Mouse (Mus musculus): ENCODE results near the gene Btbd2. TPM values are rescaled to one million over a fixed set of nuclear protein-coding genes. Genes with fewer than 3 reads are reported as not detected.

Btbd2 gene
- total RNA-seq, 2 experiments from 2014 or later = 42.2 to 42.4 TPM

DNA sequence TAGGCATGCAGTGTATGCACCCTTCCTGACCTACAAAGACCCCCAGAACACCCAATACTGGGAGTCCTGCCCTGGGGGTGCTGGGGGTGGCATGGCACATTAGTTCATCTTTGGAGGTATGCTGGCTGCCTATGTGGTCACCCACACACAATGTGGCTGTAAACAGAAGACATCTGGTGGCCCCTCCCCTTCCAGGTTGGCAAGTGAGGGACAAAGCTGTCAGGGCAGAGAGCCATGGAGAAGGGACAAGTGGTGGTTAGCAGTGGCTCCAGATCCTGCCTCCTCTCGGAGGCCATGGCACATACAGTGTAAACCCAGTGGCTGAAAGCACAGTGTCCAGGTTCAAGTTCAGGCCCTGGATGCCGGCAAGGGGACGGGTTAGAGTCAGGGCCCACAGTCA lies 29.7 kb upstream of the Btbd2 start:
- no peak for DNase-seq

DNA sequence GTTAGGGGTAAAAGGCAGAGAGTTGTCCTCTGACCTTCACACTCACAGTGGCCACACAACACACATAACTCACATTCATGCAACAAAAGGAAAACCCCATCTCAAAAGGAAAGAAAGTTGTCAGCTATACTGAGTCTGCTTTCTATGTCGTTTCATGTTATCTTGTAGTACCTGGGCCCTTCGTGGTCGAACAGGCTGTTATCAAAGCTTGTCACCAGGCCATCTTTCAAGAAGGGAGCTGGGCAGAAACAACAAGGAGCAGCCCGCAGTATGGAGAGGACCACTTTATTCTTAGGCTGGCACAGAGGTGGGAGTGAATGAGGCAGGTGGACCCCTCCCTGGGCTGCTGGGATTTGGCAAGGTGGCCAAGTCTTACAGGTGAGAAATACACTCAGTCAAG lies 28.1 kb upstream of the Btbd2 start:
- DNase-seq = no peak

DNA sequence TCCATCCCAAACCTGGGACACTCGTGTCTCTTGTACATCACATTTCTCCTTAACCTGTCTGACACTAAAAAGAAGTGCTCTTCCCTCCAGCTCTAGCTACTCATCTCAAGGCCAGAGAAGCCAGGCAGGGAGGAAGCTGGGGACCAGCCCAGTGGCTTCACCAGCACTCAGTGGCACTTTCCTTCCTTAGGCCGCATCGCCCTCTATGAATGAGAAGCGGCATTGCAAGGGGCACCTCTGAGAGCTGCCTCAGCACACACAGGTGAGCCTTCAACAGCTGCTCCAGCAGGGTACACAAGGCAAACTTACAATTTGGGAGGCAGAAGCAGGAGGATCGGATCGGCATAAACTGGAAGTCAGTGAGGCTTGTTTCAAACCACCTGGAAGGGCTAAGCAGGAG lies 27.3 kb upstream of the Btbd2 start:
- peak; percentile 80 for DNase-seq

GRCm38 (mm10) chr10:80683647-80684046 lies 26.8 kb upstream of the Btbd2 start:
- no peak for DNase-seq

DNA sequence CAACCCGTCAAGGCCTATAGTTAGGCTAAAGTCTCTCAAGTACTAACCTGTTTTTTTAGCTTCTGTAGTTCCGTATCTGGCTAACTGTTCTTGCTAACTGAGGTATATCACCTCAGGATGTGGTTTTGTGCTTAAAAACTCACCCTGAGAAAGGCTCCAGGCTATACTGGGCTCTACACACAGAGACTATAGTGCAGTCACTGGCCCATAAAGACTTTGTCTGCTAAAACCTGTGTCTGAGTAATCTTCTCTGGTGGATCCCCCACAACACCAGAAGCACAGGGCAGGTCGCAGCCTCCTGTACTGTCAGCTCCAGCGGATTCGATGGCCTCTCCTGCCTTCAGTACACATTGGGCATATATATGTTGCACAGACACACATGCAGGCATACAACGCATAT lies 25.1 kb upstream of the Btbd2 start:
- DNase-seq = no peak

GRCm38 (mm10) chr10:80680260-80680696 lies 23.4 kb upstream of the Btbd2 start:
- no peak for DNase-seq

GRCm38 (mm10) chr10:80679556-80680259 lies 22.8 kb upstream of the Btbd2 start:
- no peak for DNase-seq

DNA sequence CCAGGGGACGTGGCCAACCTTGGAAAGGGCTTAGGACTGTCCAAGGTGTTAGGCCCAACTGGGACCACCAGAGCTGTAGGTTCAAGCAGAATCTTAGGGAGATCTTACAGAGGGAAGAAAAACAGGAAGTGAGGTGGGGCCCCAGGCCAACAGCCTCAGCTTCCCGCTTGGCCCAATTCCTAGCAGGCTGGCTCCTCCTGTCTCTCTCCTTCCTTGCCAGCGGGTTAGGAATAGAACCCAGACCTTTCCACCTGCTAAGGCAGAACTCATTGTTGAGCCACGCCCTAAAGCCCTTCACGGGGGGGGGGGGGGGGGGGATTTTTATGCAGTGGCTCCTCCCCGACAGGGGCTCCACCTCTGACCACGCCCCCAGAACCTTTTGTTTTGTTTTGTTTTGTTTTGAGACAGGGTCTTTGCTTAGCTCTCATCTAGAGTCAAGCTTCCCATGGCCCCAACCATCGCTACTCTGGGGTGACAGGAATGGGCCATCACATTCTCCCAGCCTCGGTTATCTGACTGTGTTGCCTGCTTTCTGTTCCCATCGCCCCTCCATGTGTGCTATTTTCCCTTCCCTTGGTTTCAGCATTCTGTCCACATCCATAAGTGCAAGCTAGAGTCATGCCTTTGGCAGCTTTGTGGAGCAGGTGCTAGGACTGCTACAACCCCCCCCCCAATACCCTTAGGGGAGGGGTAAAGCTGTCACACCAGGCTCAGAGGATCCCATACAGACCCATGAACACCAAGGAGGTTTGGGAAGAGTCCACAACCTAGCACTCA lies 21.9 kb upstream of the Btbd2 start:
- DNase-seq = no peak

- peak; percentile 97 for DNase-seq
These were observed 21.1 kb upstream of the Btbd2 start, which contains the start of gene Mknk2 for GRCm38 (mm10) chr10:80677942-80678436. Gene Mknk2 (minus strand): TSS chr10:80678112.

GRCm38 (mm10) chr10:80677128-80677875 lies 20.4 kb upstream of the Btbd2 start:
- DNase-seq = no peak

DNA sequence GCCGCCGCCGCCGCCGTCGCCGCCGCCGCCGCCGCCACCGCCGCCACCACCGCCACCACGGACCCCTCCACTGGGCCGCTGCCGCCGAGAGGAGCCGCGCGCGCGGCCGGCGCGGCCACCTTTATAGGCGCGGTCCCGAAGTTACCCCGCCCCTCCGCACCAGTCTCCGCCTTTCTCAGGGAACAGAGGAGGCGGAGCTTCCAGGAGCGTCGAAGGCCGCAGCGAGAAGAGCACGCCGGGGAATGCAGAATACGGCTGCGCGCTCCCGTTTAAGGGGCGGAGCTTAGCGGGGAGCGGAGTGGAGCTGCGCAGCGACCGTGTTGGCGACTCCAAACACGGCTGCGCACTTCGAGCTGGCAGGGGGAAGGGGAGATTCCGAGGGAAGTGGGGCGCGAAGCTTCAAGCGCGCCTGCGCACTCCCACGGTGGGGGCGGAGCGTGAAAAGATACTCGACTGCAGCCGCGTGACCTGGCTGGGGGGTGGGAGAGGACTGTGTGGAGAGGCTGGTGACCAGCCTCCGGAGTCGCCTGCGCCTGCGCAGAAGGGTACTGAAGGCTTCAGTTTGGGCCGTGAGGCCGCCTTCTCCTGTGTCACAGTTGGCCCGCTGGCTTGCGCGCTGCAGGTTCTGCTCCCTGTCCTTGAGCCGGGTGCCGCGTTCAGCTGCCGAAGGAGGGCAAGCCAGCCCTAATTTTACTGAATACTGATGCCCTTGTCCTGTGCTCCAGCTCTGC lies 19.5 kb upstream of the Btbd2 start:
- DNase-seq = peak; percentile 100

DNA sequence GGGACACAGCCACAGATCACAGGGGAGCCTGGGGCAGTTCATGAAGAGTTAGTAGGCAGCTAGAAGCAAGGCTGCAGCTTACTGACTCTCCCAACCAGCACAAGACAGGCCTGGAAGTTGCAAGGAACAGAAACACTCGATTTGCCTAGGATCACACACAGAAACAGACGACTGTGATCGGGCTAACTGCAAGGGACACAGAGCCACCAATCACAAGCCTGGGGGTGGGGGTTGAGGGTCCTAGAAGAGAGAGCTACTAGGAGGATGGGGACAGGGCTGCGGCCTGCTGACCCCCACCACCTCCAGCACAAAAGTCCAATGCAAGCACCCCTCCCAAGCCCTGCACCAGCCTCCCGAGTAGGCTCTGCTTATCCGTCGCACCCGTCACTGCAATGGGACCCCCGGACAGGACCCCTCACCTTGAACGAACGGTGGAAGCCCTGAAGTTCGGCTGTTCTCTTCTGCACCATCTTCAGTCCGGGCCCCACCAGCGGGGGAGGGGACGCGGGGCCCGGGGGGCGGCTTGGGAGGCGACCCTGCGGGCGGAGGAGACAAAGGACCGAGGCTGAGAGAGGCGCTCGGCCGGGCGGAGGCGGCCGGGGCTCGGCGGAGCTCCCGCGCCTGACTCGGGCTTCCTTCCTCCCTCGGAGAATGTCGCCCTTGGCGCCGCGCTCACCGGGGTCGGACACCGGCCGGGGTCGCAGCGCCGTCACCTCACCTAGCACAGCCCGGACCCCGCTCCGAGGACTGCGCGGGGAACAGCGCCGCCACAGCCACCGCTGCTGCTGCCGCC lies 18.7 kb upstream of the Btbd2 start:
- no peak for DNase-seq

- no peak for DNase-seq
These were observed 18.1 kb upstream of the Btbd2 start for GRCm38 (mm10) chr10:80674851-80675404.

DNA sequence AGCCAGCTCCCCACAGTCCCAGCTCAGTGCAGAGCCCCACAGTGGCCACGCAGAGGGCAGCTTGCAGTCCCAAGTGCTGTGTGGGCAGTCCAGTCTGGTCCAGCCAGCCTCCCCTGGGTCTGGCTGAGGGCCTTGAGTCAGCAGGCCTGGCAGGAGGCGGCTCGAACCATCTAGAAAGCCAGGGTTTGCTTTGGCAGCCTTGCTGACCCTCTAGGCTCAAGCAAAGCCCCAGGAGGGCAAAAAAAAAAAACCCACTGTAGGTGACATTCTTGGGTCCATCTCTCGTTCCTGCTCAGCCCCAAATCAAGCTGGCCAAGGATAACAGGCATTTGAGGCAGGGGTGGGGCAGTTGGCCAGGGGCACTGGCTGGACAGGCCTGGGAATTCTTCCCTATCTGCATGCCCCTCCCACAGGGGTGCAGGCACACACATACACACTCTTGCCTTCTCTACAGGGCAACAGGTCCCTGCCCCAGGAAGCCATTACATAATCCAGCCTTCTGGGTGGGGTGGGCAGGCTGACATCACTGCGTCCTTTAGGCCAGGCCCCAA lies 17.4 kb upstream of the Btbd2 start:
- peak; percentile 64 for DNase-seq

GRCm38 (mm10) chr10:80673690-80674089 lies 16.8 kb upstream of the Btbd2 start:
- DNase-seq = no peak

- no peak for DNase-seq
These were observed 15.2 kb upstream of the Btbd2 start for GRCm38 (mm10) chr10:80671936-80672690.

GRCm38 (mm10) chr10:80671251-80671650 lies 14.4 kb upstream of the Btbd2 start:
- no peak for DNase-seq

- no peak for DNase-seq
These were observed 13.7 kb upstream of the Btbd2 start for GRCm38 (mm10) chr10:80670531-80670930.

DNA sequence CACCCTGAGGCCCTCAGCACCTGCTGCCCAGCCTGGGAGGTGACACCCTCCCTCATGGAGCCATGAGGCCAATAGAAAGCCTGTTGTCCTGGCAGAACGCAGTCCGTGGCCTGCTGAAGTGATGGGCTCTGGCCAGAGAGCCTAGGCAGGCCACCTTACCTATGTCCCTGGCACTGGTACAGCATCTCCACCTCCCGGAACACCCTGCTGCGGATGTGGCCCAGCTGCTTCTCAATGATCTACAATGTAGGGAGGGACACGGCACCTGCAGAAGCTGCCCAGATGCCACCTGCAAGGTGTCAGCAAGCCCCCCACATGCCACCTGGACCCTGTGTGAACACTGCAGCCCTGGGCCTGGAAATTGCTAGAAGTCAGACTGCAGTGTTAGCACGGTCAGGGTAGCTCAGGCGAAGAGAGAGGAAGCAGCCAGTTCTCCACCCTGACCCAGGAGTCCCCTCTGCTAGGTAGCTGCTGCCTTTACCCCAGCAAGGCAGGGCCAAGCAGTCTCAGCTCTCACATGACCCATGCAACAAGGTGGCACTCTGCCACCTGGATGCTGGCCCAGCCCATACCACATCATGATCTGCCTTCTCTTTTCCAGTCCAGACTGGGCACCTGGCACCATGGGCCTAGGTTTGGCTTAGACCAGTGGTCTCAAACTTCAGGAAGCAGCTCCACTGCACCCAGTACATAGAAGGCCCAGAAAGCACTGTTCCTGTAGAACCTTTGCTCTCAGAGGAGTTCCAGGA lies 13.0 kb upstream of the Btbd2 start:
- DNase-seq = peak; percentile 88

All from heart, postnatal 4 days (tissue).